Comparison of ENCODE assay signal across 13 mouse cellular contexts in genomic region chr12:38863982-38864828, GRCm38 (mm10).
DNase-seq lines count a peak whose midpoint lies in the region; ATAC-seq and TF ChIP-seq lines count a peak whose summit lies in the region.
"Had no signal": no experiment of that assay in that cellular context is flagged by ENCODE, and none has a peak within 500 bp of the region (broad histone marks: within the 10 kb centered on the region; RNA-seq: fewer than 3 reads in every experiment).

No protein-coding gene starts in this region.

- peak overlapping the region; percentile 51 for H3K27ac ChIP-seq in liver, postnatal 0 days (ENCODE audit: low read depth)
- H3K27ac ChIP-seq in lung, postnatal 0 days (ENCODE audit: low read length) = peak overlapping the region; percentile 2; the same call in 1 of the 2 replicates
- peak overlapping the region; percentile 39; the same call in 1 of the 2 replicates for H3K27ac ChIP-seq in stomach, embryonic 14.5 days (ENCODE audit: low read length)
- H3K27ac ChIP-seq: hindbrain, embryonic 13.5 days; limb, embryonic 15.5 days had no signal

- no peaks in the 10 kb centered on the region for H3K36me3 ChIP-seq in liver, postnatal 0 days (replicated peaks; ENCODE audit: insufficient read depth, low read length)
- no peaks in the 10 kb centered on the region for H3K36me3 ChIP-seq in lung, postnatal 0 days (ENCODE audit: insufficient read depth, low read length)
- no peaks in the 10 kb centered on the region for H3K36me3 ChIP-seq in stomach, embryonic 14.5 days (ENCODE audit: control insufficient read depth, insufficient read depth, low read length)
- H3K36me3 ChIP-seq: hindbrain, embryonic 13.5 days; limb, embryonic 15.5 days had no signal

- 40% methylated on average over 3 of the region's 3 CpGs for WGBS in liver, postnatal 0 days (ENCODE audit: insufficient replicate concordance)
- 24% methylated on average over 3 of the region's 3 CpGs for WGBS in lung, postnatal 0 days
- 48% methylated on average over 3 of the region's 3 CpGs for WGBS in stomach, embryonic 14.5 days

- H3K4me1 ChIP-seq in liver, postnatal 0 days (ENCODE audit: insufficient read depth) = no peaks in the 10 kb centered on the region
- H3K4me1 ChIP-seq in lung, postnatal 0 days (ENCODE audit: insufficient read depth, low read depth, low read length) = no peaks in the 10 kb centered on the region
- H3K4me1 ChIP-seq in stomach, embryonic 14.5 days (ENCODE audit: control insufficient read depth, insufficient read depth, low read length) = no peaks in the 10 kb centered on the region
- H3K4me1 ChIP-seq: hindbrain, embryonic 13.5 days; limb, embryonic 15.5 days had no signal

- H3K4me2 ChIP-seq in liver, postnatal 0 days (ENCODE audit: low read depth, low read length) = peak overlapping the region; percentile 27; the same call in 1 of the 2 replicates
- no peak overlapping the region for H3K4me2 ChIP-seq in lung, postnatal 0 days (replicated peaks; ENCODE audit: low read depth, low read length)
- H3K4me2 ChIP-seq in stomach, embryonic 14.5 days (replicated peaks; ENCODE audit: low read depth, low read length) = no peak overlapping the region
- H3K4me2 ChIP-seq: hindbrain, embryonic 13.5 days; limb, embryonic 15.5 days had no signal

- no peak overlapping the region for H3K9ac ChIP-seq in liver, postnatal 0 days (replicated peaks)
- H3K9ac ChIP-seq in lung, postnatal 0 days (replicated peaks; ENCODE audit: low read depth) = no peak overlapping the region
- H3K9ac ChIP-seq in stomach, embryonic 14.5 days (replicated peaks; ENCODE audit: low read depth, low read length) = no peak overlapping the region
- H3K9ac ChIP-seq: hindbrain, embryonic 13.5 days; limb, embryonic 15.5 days had no signal

- ATAC-seq in liver, postnatal 0 days = peak; percentile 53
- peak; percentile 55 for ATAC-seq in lung, postnatal 0 days
- no peak; the same call in 1 of the 2 replicates for ATAC-seq in stomach, embryonic 14.5 days (ENCODE audit: insufficient number of reproducible peaks, insufficient read depth, low FRiP score, low read depth)

- H3K27me3 ChIP-seq in liver, postnatal 0 days (ENCODE audit: insufficient read depth, low read length) = no peaks in the 10 kb centered on the region
- H3K27me3 ChIP-seq in lung, postnatal 0 days (replicated peaks; ENCODE audit: insufficient read depth, low read length) = no peaks in the 10 kb centered on the region
- no peaks in the 10 kb centered on the region for H3K27me3 ChIP-seq in stomach, embryonic 14.5 days (ENCODE audit: control insufficient read depth, insufficient read depth, low read length)
- H3K27me3 ChIP-seq: hindbrain, embryonic 13.5 days; limb, embryonic 15.5 days had no signal

- H3K9me3 ChIP-seq in liver, postnatal 0 days (ENCODE audit: low read length) = no peaks in the 10 kb centered on the region
- H3K9me3 ChIP-seq in lung, postnatal 0 days (ENCODE audit: low read length) = no peaks in the 10 kb centered on the region
- no peaks in the 10 kb centered on the region for H3K9me3 ChIP-seq in stomach, embryonic 14.5 days (ENCODE audit: control insufficient read depth, low read depth, low read length)
- H3K9me3 ChIP-seq: hindbrain, embryonic 13.5 days; limb, embryonic 15.5 days had no signal

- no peak overlapping the region for H3K4me3 ChIP-seq in liver, postnatal 0 days (ENCODE audit: low read depth, low read length)
- no peak overlapping the region for H3K4me3 ChIP-seq in lung, postnatal 0 days (ENCODE audit: low read depth, low read length)
- H3K4me3 ChIP-seq in stomach, embryonic 14.5 days (ENCODE audit: low read depth, low read length) = no peak overlapping the region
- H3K4me3 ChIP-seq: erythroblast, embryonic 14.5 days; hindbrain, embryonic 13.5 days; limb, embryonic 15.5 days had no signal

- no peak for TF ChIP-seq CTCF in liver, postnatal 0 days (IDR thresholded peaks at IDR 0.05; ENCODE audit: low read depth)
- TF ChIP-seq CTCF in lung, postnatal 0 days (IDR thresholded peaks at IDR 0.05) = no peak

- no peak; the same call in 1 of the 2 replicates for TF ChIP-seq EP300 in liver, postnatal 0 days (IDR thresholded peaks at IDR 0.05; ENCODE audit: low read depth)
- no peak for TF ChIP-seq EP300 in lung, postnatal 0 days (IDR thresholded peaks at IDR 0.05)

- no peak for DNase-seq in liver, postnatal 0 days
- DNase-seq in liver (no peak), adipocyte (ENCODE audit: low spot score) (peak; percentile 36)
- DNase-seq in lung, postnatal 0 days (ENCODE audit: low spot score) = peak; percentile 64
- no peak for DNase-seq in adrenal gland, postnatal 14 days
- DNase-seq in testis, postnatal 10 days (ENCODE audit: low spot score) = no peak
- DNase-seq in urinary bladder, postnatal 25 days (ENCODE audit: low spot score) = no peak
- DNase-seq: cerebellum, adult 9-10 months; right cerebral cortex, postnatal 4 days had no signal

Comparison
In these comparisons a context has a peak if more than half of its experiments do, and no peak if none do; other contexts are left out.
1. DNase-seq: peak in adipocyte (single experiment) and lung, postnatal 0 days (single experiment); none in liver, postnatal 0 days (single experiment), liver (single experiment), adrenal gland, postnatal 14 days (single experiment), testis, postnatal 10 days (single experiment) and urinary bladder, postnatal 25 days (single experiment).
2. Peak in every context shown above with its lines, with median percentiles within 50 percentile points of each other: H3K27ac ChIP-seq.